Mouse (Mus musculus) neural tube, embryonic 14.5 days (tissue): ENCODE measurements around the gene Gstp3. TPM values are rescaled to one million over a fixed set of nuclear protein-coding genes. Genes with fewer than 3 reads are reported as not detected.

ENCODE experiments used
- ATAC-seq: fragments of 200-750 bp; cut with Nextera tagmentation; 2 replicates; pipeline ENCODE4 v1.8.0; 2017; ENCODE audit warnings: low read depth, mild to moderate bottlenecking, moderate TSS enrichment, moderate library complexity
- H3K27ac ChIP-seq: fragments of 300-500 bp; sonication (generic); 2 replicates; pipeline ENCODE4 v1.5.1; 2014; ENCODE audit warnings: low read depth, mild to moderate bottlenecking, control low read depth, low read length, moderate library complexity, mixed read lengths
- H3K27me3 ChIP-seq: fragments of 300-500 bp; sonication (generic); 2 replicates; pipeline ENCODE4 v1.6.1; 2014; ENCODE audit warnings: low read length; ENCODE audit not compliant: control insufficient read depth, insufficient read depth
- H3K36me3 ChIP-seq: fragments of 300-500 bp; sonication (generic); 2 replicates; pipeline ENCODE4 v1.6.1; 2014; ENCODE audit warnings: low read length, mixed read lengths; ENCODE audit not compliant: control insufficient read depth, insufficient read depth
- H3K4me1 ChIP-seq: fragments of 300-500 bp; sonication (generic); 2 replicates; pipeline ENCODE4 v1.6.1; 2014; ENCODE audit warnings: low read length; ENCODE audit not compliant: control insufficient read depth, insufficient read depth
- H3K4me2 ChIP-seq: fragments of 300-500 bp; sonication (generic); 2 replicates; pipeline ENCODE4 v1.6.1; 2014; ENCODE audit warnings: mild to moderate bottlenecking, low read depth, low read length, control low read depth
- H3K4me3 ChIP-seq: fragments of 300-500 bp; sonication (generic); 2 replicates; pipeline ENCODE4 v1.5.1; 2014; ENCODE audit warnings: low read depth, low read length, control low read depth, mixed read lengths
- H3K9ac ChIP-seq: fragments of 300-500 bp; sonication (generic); replicated peaks from 2 replicates; pipeline ENCODE4 v1.6.1; 2014; ENCODE audit warnings: low read depth, mild to moderate bottlenecking, control low read depth, low read length, mixed read lengths
- H3K9me3 ChIP-seq: fragments of 300-500 bp; sonication (generic); 2 replicates; pipeline ENCODE4 v1.6.1; 2016; ENCODE audit warnings: low read length; ENCODE audit not compliant: control insufficient read depth
- WGBS: fragments of 180-500 bp; shearing (Covaris S2); extraction: QIAGEN DNeasy Blood & Tissue Kit; methylation state at CpG from one replicate; pipeline ENCODE4 v1.1.7; 2014; 5-methylcytosine and 5-hydroxymethylcytosine counted together
- polyA plus RNA-seq: library from polyadenylated mRNA; unstranded; fragments of >200 nt; fragmentation: Nextera tagmentation; extraction: Ambion mirVana; gene quantifications from 2 replicates; pipeline ENCODE4 v1.2.1, GENCODE M21; 2014

Gstp3 gene
- polyA plus RNA-seq, 1 experiment from 2014 or later = not detected

DNA sequence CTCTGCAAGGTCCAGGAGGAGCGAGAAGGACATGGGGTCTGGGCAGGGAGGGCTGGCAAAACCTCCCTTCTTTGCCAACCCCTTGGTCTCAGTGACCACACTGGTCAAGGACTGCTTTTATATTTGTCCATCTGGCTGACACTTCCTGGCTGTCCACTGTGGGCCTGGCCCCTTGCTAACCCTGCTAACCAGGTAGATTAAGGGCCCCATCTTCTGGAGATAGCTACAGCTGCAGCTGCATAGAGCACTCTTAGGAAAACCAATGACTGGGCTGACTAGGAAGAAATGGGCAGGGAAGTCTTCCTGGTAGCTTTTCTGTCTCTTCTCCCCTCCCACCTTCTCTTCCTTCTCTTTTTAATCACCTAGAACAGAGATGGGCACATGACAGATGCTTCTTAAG lies 25.6 kb upstream of the Gstp3 start:
- Histone ChIP-seq H3K9me3 (no peaks in the 10 kb centered on the region), H3K36me3 (no peaks in the 10 kb centered on the region), H3K27me3 (no peaks in the 10 kb centered on the region), H3K27ac (no peak overlapping the region), H3K9ac (no peak overlapping the region), H3K4me2 (no peak overlapping the region), H3K4me3 (no peak overlapping the region), H3K4me1 (no peaks in the 10 kb centered on the region)
- 91% methylated on average over 1 of the region's 1 CpGs for WGBS
- ATAC-seq = no peak

DNA sequence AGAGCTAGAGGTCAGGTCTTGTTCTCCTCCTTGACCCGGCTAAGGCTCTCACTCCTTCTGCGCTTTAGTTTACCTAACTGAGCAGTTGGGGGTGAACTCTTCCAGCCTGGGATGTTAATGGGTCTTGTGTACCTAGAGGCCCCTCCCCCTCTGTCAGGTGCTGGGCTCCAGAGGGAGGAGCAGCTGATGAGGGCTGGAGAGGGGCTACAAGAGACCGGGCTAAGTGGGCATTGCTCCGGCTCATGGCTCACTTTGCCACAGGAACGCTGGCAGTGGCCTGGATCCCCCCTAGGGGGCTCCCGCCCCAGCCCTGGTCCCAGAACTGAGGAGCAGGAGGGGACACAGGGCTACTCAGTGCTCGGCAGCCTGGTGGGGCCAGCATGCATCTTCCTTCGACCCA lies 24.5 kb upstream of the Gstp3 start:
- H3K27ac ChIP-seq = no peak overlapping the region
- H3K9me3 ChIP-seq = no peaks in the 10 kb centered on the region
- H3K9ac ChIP-seq = no peak overlapping the region
- 39% methylated on average over 8 of the region's 8 CpGs for WGBS
- no peak for ATAC-seq
- no peaks in the 10 kb centered on the region for H3K4me1 ChIP-seq
- no peak overlapping the region for H3K4me3 ChIP-seq
- H3K4me2 ChIP-seq = no peak overlapping the region
- H3K36me3 ChIP-seq = no peaks in the 10 kb centered on the region
- no peaks in the 10 kb centered on the region for H3K27me3 ChIP-seq

DNA sequence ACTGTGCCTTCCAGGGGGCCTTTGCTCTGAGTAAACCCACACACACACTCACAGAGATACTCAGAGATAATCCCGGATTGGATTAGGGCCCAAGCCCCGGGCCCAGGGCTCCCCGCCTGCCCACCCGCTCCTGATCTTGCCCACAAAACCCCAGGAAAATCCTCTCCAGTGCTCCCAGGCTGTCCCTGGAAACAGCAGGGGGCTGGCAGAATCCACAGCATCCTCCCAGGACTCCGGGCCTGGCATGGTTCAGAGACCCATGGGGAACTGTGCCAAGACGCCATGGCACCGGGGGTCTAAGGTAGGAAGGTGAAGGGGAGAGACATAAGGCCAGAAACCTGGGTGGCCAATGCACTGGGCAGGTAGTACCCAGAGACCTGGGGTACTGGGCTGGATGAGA lies 23.9 kb upstream of the Gstp3 start:
- ATAC-seq = no peak
- H3K9me3 ChIP-seq = no peaks in the 10 kb centered on the region
- H3K27me3 ChIP-seq = no peaks in the 10 kb centered on the region
- H3K4me3 ChIP-seq = no peak overlapping the region
- no peak overlapping the region for H3K4me2 ChIP-seq
- 83% methylated on average over 7 of the region's 7 CpGs for WGBS
- H3K36me3 ChIP-seq = no peaks in the 10 kb centered on the region
- no peak overlapping the region for H3K9ac ChIP-seq
- H3K4me1 ChIP-seq = no peaks in the 10 kb centered on the region
- H3K27ac ChIP-seq = no peak overlapping the region

DNA sequence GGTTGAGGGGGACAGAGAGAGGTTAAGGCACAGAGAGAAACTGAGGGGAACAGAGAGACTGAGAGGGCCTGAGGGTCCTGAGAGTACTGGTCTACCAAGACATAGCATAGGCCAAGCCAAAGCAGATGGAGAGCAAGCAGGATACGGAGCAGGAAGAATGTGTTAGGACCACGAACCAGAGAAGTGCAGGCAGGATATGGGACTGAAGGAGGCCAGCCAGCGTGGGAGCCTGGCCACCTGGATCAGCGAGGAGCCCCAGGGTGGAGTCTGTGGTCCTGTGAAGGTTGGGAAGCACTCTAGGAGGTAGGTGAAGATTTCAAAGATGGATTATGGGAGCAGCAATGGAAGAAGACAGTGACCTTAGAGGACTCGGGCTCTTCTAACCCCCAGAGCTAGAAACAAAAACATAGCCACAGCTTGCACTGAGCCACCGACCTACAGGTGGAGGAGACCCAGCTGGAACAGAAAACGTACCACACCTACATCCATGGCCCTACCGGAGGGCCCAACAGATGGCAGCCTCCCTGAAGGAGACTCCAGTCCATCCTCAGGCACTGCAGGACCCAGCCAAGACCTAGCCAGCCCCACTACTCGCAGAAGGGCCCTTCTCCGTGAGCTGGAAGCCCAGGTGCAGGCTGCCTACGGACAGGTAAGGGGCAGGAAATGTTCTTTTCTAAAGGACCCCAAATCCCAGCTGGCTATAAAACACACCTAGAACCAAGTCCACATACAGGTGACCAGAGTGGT lies 23.0 kb upstream of the Gstp3 start:
- WGBS = 84% methylated on average over 11 of the region's 11 CpGs
- H3K9me3 ChIP-seq = no peaks in the 10 kb centered on the region
- no peaks in the 10 kb centered on the region for H3K36me3 ChIP-seq
- no peaks in the 10 kb centered on the region for H3K4me1 ChIP-seq
- H3K9ac ChIP-seq = no peak overlapping the region
- no peaks in the 10 kb centered on the region for H3K27me3 ChIP-seq
- H3K4me3 ChIP-seq = no peak overlapping the region
- no peak overlapping the region for H3K27ac ChIP-seq
- ATAC-seq = no peak
- no peak overlapping the region for H3K4me2 ChIP-seq

DNA sequence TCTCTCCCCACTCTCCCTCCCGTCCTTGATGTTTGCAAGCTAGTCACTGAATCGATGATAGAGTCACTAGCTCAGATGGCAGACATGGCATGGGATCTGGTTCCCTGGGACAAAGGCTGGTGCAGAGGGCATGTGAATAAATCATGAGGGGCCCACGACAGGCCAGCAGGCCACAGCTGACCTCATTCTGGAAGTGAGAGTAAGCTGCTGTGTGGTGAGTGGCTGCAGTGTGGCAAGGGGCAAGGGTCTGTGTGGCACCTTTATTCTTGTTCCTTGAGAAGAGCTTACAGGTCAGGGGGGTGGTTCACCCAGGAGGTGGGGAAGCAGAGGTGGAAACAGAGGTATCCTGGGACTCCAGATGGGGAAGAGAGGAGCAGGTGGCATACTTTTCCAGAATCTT lies 22.0 kb upstream of the Gstp3 start, which contains the start of gene Cabp2:
Gene Cabp2, plus strand, starts transcription at position 185 of the 400 bp plus-strand sequence.
- no peaks in the 10 kb centered on the region for H3K9me3 ChIP-seq
- ATAC-seq = no peak
- no peak within 1 kb of the TSS for H3K4me3 ChIP-seq
- H3K9ac ChIP-seq = no peak within 1 kb of the TSS
- no peaks in the 10 kb centered on the region for H3K27me3 ChIP-seq
- H3K36me3 ChIP-seq = no peaks in the 10 kb centered on the region
- WGBS = 61% methylated on average over 3 of the region's 3 CpGs
- H3K4me1 ChIP-seq = no peaks in the 10 kb centered on the region
- H3K4me2 ChIP-seq = no peak within 1 kb of the TSS
- H3K27ac ChIP-seq = no peak within 1 kb of the TSS

DNA sequence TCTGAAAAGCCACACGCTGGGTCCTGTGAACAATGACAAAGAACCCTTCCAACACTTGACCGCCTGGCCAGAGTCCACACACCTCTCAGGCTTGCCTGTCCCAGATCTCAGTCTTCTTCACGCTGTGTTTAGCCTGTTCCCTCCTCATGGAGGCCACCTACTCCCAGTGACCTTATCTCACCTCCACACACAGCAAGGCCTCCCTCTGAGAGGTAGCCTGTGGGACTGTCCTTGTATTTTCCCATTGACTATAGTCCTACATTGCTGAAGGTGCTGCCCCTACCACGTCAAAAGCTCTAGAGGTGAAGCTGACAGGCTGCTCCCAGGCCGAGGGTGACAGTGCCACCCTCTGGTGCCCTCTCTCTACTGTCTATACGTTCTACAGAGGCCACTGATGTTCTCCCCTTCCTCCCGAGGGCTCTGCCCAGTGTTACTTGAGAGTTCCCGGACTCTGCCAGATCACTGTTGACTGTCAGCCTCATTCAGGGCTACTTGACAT lies 21.2 kb upstream of the Gstp3 start:
- H3K9me3 ChIP-seq = no peaks in the 10 kb centered on the region
- no peak overlapping the region for H3K9ac ChIP-seq
- no peak overlapping the region for H3K4me2 ChIP-seq
- ATAC-seq = no peak
- H3K4me3 ChIP-seq = no peak overlapping the region
- WGBS = 66% methylated on average over 8 of the region's 8 CpGs
- no peaks in the 10 kb centered on the region for H3K36me3 ChIP-seq
- no peaks in the 10 kb centered on the region for H3K4me1 ChIP-seq
- H3K27me3 ChIP-seq = no peaks in the 10 kb centered on the region
- no peak overlapping the region for H3K27ac ChIP-seq

DNA sequence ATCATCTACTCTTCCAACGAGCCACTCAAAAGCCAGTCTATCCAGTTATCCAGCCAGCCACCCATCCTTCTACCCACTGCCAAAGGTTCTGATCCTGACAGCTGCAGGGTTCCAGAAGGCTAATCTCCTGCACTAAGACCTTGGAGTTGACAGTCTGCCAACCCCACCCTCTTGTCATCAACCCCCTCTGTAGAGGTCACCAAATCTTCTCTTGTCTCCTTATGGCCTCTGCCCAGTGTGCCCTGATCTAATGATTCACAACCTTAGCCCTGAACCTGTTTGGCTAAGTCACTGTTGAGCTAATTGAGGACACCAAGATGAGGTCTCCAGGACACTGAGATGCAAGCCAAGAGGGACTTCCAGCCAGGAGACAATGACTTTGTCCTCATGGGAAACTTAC lies 20.2 kb upstream of the Gstp3 start:
- H3K9me3 ChIP-seq = no peaks in the 10 kb centered on the region
- no peak overlapping the region for H3K27ac ChIP-seq
- H3K4me2 ChIP-seq = no peak overlapping the region
- H3K9ac ChIP-seq = no peak overlapping the region
- no peaks in the 10 kb centered on the region for H3K36me3 ChIP-seq
- no peak overlapping the region for H3K4me3 ChIP-seq
- H3K27me3 ChIP-seq = no peaks in the 10 kb centered on the region
- no peaks in the 10 kb centered on the region for H3K4me1 ChIP-seq
- no peak for ATAC-seq
- 79% methylated on average over 1 of the region's 1 CpGs for WGBS

DNA sequence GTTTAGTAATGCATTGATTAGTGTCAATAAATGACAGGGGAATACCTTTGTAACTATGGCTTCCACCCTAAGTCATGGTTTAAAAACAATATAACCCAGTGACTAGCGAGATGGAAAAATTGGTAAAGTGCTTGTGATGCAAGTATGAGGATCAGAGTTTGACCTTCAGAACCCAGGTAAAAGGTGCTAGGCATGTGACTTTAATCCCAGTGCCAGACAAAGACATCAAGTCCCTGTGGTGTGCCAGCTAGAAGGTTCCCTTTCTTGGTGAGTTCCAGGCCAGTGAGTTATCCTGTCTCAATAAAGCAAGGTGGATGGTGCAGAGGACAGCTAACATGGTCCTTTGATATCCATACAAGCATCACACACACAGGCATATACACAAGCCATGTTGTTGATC lies 16.2 kb upstream of the Gstp3 start:
- Histone ChIP-seq H3K4me2 (no peak overlapping the region), H3K27me3 (no peaks in the 10 kb centered on the region), H3K27ac (no peak overlapping the region), H3K36me3 (no peaks in the 10 kb centered on the region), H3K4me3 (no peak overlapping the region), H3K9ac (no peak overlapping the region), H3K9me3 (no peaks in the 10 kb centered on the region), H3K4me1 (no peaks in the 10 kb centered on the region)
- 77% methylated on average over 1 of the region's 1 CpGs for WGBS
- no peak for ATAC-seq

DNA sequence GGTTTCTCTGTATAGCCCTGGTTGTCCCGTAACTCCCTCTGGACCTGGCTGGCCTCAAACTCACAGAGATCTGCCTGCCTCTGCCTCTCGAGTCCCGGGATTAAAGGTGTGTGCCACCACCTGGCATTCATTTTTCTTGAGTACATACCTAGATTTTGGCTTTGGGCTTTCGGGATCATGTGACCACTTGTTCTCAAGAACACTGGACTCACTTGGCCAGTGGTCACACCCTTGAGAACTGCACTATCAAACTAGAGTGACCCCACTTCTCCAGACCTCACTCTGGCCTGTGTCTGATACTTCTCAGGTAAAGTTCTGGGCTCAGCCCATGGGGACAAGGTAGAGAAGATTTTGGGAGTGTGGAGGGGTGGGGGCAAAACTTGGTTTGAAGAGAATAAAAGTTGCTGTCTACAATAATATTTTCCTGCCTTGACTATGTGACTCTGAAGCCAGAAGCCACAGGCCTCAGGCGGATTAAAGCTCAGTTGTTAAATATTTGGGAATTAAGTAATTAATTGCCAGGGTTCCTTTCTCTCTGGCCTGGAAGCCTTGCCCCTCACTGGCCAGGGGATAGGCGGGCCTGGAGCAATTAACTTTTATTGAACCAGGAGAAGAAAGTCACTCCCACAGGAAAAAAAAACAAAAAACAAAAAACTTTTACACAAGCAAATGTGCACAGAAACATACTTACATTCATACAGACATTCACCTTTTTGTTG lies 13.5 kb upstream of the Gstp3 start:
- H3K27ac ChIP-seq = no peak overlapping the region
- H3K9me3 ChIP-seq = no peaks in the 10 kb centered on the region
- H3K4me2 ChIP-seq = no peak overlapping the region
- WGBS = 68% methylated on average over 6 of the region's 6 CpGs
- no peak for ATAC-seq
- no peaks in the 10 kb centered on the region for H3K27me3 ChIP-seq
- H3K4me1 ChIP-seq = no peaks in the 10 kb centered on the region
- H3K9ac ChIP-seq = no peak overlapping the region
- H3K4me3 ChIP-seq = no peak overlapping the region
- H3K36me3 ChIP-seq = no peaks in the 10 kb centered on the region
